Mouse (Mus musculus) B cell, adult 67 days (primary cell): Measurements from ENCODE around the gene Btg2. TPM values are rescaled to one million over a fixed set of nuclear protein-coding genes. Genes with fewer than 3 reads are reported as not detected.

Source experiments
- total RNA-seq, 2 experiments: library from RNA; stranded (reverse); gene quantifications; 4 replicates each; pipeline ENCODE4 v1.2.4; 2023

Gene Btg2
- total RNA-seq, result 100 to 1,000 TPM; 238 to 281 TPM

DNA sequence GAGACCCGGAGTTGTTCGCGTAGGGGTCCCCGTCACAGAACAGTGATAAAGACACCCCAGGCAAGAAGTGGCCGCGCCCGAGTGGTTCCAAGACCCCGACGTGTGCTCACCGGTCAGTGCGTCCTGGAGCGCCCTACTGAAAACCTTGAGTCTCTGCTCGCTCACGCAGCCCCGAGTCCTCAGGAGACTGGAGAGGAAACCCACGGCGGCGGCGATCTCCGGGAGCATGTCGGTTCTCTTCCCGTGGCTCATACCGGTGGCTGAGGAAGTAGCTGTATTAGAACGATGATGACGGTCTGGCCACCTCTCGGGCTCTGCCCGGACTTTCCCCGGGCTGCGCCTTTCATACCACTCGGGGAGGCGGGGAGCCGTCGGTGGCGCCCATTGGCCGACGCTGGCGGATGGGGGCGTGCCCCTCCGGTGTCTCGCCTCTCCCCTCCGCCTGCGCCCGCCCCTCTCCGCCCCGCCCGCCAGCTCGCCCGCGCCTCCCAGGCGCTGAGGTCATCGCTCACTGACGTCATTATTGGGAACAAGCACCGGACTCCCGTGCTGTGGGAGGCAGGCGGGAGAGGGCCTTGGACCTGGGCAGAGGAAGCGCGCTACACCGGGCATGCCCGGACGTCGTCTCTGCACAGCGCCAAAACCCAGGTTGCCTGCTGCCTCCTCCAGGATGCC lies at the start of gene Btg2:
Btg2 (minus strand) TSS at position 319 of the 675 bp plus-strand sequence.

DNA sequence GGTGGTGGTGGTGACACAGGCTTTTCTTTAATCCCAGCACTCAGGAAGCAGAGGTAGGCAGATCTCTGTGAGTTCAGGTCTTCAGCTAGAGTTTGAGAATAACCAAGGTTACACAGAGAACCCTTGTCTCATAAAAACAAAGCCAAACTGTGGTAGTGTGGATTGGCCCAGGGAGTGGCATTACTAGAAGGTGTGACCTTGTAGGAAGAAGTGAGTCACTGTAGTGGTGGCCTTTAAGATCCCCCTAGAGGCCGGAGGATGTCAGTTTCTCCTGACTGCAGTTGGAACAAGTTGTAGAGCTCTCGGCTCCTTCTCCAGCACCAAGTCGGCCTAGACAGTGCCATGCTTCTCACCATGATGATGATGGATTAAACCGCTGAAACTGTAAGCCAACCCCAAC lies 32.1 kb upstream of the Btg2 start, which contains the start of gene Chit1:
Chit1 (plus strand) TSS at position 264 of the 400 bp plus-strand sequence.

DNA sequence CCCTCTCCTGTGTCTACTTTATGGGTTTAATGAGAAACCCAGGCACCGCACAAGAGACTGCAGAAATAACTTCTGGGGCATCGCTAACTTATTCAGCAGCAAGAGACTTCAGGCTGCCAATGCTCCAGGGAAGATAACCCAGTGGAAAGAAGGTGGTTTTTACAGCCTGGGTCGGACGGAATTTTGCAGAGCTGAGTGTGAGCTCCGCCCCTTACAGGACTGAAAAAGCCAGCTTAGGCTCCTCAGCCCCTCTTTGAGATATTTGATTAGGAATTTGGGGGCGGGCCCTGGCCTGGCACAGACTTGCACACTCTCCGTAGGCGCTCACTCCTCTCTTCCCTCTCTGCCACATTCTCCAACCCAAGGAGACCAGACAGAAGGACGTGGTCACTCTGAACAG lies 41.7 kb downstream of the Btg2 start, which contains the start of gene Fmod:
Fmod (plus strand) TSS at position 83 of the 400 bp plus-strand sequence.

Other genes starting within 250 kb of the Btg2 start
- gene Optc, start 171.1 kb downstream of the Btg2 start, total RNA-seq, result not detected
- not detected for gene Prelp, start 157.7 kb downstream of the Btg2 start, total RNA-seq
- not detected for gene Fmod, start 41.9 kb downstream of the Btg2 start, total RNA-seq
- not detected for gene Chit1, start 32.1 kb upstream of the Btg2 start, total RNA-seq
- not detected for gene Chil1, start 103.1 kb upstream of the Btg2 start, total RNA-seq
- not detected for gene Mybph, start 114.3 kb upstream of the Btg2 start, total RNA-seq
- gene Adora1, start 156.3 kb upstream of the Btg2 start, total RNA-seq, result not detected
- gene Myog, start 210.9 kb upstream of the Btg2 start, total RNA-seq, result not detected